Mouse (Mus musculus) megakaryocyte, embryonic 14.5 days (primary cell): ENCODE measurements at regions not wholly inside any gene's neighbourhood (a gene's known extent, or its start where the extent isn't known, plus 50 kb on each side); places are given as distances from the start of the nearest gene placed in this dataset.

ENCODE experiments used
- H3K27me3 ChIP-seq: replicated peaks from 2 replicates; pipeline ENCODE3; 2012; ENCODE audit warnings: inconsistent platforms
- H3K36me3 ChIP-seq: replicated peaks from 2 replicates; pipeline ENCODE3; 2012; ENCODE audit warnings: low read length, inconsistent platforms, mixed read lengths
- H3K4me1 ChIP-seq: 2 replicates; pipeline ENCODE4 v1.6.1; 2012; ENCODE audit warnings: inconsistent platforms
- H3K4me3 ChIP-seq: replicated peaks from 2 replicates; pipeline ENCODE3; 2012; ENCODE audit warnings: moderate library complexity, mild to moderate bottlenecking, inconsistent platforms
- H3K9me3 ChIP-seq: 2 replicates; pipeline ENCODE4 v1.6.1; 2012; ENCODE audit warnings: inconsistent platforms
- FLI1 ChIP-seq: IDR thresholded peaks from 2 replicates; pipeline ENCODE4 v1.6.1; 2012; ENCODE audit warnings: low read length, inconsistent platforms, mixed read lengths
- GATA1 ChIP-seq: IDR thresholded peaks from 3 replicates; pipeline ENCODE4 v1.6.1; 2012; ENCODE audit warnings: mixed read lengths, low read length, inconsistent platforms, borderline replicate concordance

DNA sequence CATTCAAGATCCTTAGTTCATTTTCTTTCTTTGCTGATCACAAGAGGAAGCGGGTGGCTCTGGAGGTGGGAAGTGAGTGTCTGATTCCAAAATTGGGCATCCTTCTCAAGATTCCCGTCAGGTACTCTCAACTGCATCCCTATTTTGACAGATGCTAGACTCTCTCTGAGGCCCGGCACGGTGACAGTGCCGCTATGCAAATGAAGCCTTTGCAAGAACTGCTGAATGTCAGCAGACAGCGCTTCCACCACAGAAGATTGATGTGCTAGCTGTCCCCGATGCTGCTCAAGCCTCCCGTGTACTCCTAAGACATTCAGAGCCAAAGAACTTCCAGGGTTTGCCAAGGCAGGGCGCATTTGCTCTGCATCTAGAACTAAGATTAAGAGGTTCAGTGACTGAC lies 50.9 kb upstream of the Cpne4 start:
- H3K36me3 ChIP-seq: no peaks in the 10 kb centered on the region
- TF ChIP-seq FLI1 (no peak), GATA1 (no peak)
- H3K27me3 ChIP-seq: no peaks in the 10 kb centered on the region
- no peak overlapping the region for H3K4me3 ChIP-seq
- no peaks in the 10 kb centered on the region for H3K4me1 ChIP-seq
- peaks cover 15% of the 10 kb centered on the region; the same call in 1 of the 2 replicates for H3K9me3 ChIP-seq

DNA sequence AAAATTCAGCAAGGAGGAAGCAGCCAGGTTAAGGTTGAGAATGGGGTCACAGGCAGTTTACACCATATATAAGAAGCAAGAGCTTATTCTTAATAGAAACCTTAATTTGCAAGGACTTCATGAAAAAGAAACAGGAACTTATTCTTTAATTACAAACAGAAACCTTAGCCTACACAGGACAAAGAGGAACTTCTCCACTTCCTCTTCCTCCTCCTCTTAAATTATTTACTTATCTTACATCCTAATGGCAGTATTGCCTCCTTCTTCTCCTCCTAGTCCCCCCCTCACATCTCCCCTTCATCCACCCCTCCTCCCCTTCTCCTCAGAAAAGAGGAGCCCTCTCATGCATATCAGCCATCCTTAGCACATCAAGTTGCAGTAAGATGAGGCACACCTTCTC lies 56.4 kb upstream of the Cpne4 start:
- no peaks in the 10 kb centered on the region for H3K27me3 ChIP-seq
- H3K9me3 ChIP-seq: 0 out of 2 replicates have a peak, but pooled peaks cover 10% of the 10 kb centered on the region
- no peaks in the 10 kb centered on the region for H3K36me3 ChIP-seq
- no peak overlapping the region for H3K4me3 ChIP-seq
- no peak for TF ChIP-seq FLI1
- no peaks in the 10 kb centered on the region for H3K4me1 ChIP-seq

DNA sequence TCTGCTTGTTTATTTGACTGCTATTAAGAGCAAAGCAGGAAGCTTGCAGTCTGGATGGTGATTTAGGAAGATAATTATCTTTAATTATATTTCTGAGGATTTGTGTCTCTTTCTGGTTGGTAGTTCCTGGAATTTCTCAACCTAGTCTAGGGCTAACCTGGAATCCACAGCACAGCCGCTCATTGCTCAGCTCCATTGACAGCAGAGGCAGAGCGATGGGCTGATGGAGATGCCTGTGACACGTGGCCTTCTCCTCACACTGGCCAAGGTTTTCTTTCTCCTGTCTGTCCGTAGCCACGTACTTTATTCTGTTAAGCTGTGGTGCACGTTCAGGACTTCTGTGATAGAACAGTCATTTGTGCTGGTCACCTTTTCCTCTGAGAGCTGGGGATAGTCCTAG lies 57.7 kb upstream of the Cpne4 start:
- Histone ChIP-seq H3K36me3 (no peaks in the 10 kb centered on the region), H3K9me3 (0 out of 2 replicates have a peak, but pooled peaks cover 4% of the 10 kb centered on the region), H3K4me1 (no peaks in the 10 kb centered on the region), H3K4me3 (no peak overlapping the region), H3K27me3 (no peaks in the 10 kb centered on the region)
- TF ChIP-seq GATA1 (no peak), FLI1 (no peak)

DNA sequence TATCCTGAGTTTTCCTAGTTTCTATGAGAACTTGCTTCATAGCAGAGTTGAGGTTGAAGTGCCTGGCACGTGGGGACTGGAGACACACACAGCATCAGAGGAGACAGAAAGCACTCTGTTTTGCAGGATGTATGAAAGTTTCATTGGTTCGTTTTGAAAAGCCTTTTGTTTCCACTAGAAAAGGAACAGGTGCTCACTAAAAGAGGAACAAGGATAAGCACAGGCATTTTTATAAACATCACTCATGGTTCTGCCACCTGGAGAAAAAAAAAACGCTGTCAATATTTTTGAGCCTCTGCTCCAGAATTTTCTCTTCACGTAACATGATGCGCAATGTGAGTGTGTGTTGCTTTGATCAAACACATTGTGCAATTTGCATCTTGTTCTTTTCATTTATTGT lies 64.6 kb upstream of the Cpne4 start:
- TF ChIP-seq GATA1: no peak
- no peak for TF ChIP-seq FLI1

DNA sequence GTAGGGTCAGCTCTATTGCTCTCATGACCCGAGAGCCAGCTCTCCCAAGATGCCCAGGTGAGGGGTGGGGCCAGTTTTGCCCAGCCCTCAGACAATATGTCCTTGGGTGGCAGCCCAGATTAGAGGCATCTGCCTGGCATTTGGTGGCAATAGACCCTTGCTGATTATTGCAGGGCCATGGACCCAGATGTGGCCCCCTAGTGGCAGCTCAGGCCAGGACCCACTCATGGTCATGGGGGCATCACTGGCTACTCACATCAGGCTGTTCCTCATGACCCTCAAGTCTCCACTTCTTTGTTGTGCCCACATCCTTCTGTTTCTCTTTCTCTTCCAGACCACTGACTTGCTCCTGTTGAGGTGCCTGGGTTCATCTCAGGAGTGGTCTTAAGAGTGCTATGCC lies 66.4 kb upstream of the Cpne4 start:
- Histone ChIP-seq H3K4me1 (no peaks in the 10 kb centered on the region), H3K36me3 (no peaks in the 10 kb centered on the region), H3K9me3 (peaks cover 9% of the 10 kb centered on the region), H3K4me3 (no peak overlapping the region), H3K27me3 (no peaks in the 10 kb centered on the region)
- TF ChIP-seq GATA1 (no peak), FLI1 (no peak)

More for the DNA sequence above, 64.6 kb upstream of the Cpne4 start:
- Histone ChIP-seq H3K4me1 (no peaks in the 10 kb centered on the region), H3K27me3 (no peaks in the 10 kb centered on the region), H3K9me3 (peaks cover 9% of the 10 kb centered on the region), H3K4me3 (no peak overlapping the region), H3K36me3 (no peaks in the 10 kb centered on the region)

DNA sequence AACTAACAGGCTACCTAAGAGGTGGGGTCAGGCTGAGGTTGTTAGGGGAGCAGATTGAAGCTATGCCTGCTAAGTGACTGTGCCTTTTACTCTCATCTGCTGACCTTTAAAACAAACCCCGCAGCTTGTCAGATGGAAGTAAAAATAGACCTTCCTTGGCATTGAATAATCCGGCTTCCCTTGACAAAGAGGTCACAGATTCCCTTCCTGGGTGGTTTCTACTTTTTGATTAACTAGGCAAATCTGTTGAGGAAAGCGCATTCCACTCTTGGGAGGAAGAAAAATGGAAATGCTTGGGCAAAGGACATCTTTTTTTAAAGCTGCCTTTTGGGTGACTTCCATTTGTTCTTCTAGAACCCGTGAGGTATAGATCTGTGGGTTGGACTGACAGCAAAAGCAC lies 72.3 kb upstream of the Cpne4 start:
- no peak for TF ChIP-seq GATA1
- TF ChIP-seq FLI1: no peak
- peaks cover under 1% of the 10 kb centered on the region; the same call in 1 of the 2 replicates for H3K9me3 ChIP-seq
- H3K27me3 ChIP-seq: no peaks in the 10 kb centered on the region
- no peaks in the 10 kb centered on the region for H3K36me3 ChIP-seq
- H3K4me3 ChIP-seq: no peak overlapping the region
- H3K4me1 ChIP-seq: no peaks in the 10 kb centered on the region

DNA sequence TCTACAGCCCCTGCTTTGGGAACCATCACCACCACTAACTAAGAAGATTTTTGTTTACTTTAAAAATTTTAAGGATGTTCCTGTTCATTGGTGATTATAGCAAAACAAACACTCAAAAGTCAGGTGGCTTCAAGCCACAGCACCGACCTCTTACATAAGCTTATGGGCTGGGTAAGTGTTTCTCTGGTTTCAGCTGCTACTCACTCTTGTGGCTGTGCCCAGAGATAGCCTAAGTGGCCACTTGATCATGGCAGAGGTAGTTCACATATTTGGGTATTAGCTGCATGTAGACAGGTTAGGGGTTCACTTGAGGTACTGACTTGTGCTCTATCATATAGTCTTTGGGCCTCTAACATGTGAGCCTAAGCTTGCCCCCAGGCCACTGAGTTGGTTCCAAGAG lies 79.8 kb upstream of the Cpne4 start:
- no peaks in the 10 kb centered on the region for H3K36me3 ChIP-seq
- H3K4me3 ChIP-seq: no peak overlapping the region
- H3K27me3 ChIP-seq: no peaks in the 10 kb centered on the region
- no peaks in the 10 kb centered on the region for H3K4me1 ChIP-seq
- TF ChIP-seq FLI1 (no peak), GATA1 (no peak)
- H3K9me3 ChIP-seq: no peaks in the 10 kb centered on the region

DNA sequence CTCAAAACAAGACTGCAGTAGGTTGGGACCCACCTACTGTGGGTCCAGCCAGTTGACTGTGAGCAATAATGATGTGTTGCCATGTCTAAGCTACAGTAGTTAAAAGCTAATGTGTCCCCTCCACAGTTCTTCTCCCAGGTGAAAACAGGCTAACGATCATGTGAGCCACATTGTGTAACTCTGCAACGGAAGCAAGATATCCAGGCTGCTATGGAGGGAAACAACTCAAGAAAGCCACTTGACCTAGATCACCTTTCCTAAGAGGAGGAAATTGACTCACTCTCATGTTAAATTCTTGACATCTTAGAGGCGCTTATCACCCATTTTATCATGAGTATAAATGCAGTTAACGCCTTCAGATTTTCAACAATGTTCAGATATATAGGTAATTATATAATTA lies 83.4 kb upstream of the Cpne4 start:
- Histone ChIP-seq H3K4me3 (no peak overlapping the region), H3K4me1 (no peaks in the 10 kb centered on the region), H3K9me3 (no peaks in the 10 kb centered on the region), H3K36me3 (no peaks in the 10 kb centered on the region), H3K27me3 (no peaks in the 10 kb centered on the region)
- no peak for TF ChIP-seq GATA1
- no peak for TF ChIP-seq FLI1

DNA sequence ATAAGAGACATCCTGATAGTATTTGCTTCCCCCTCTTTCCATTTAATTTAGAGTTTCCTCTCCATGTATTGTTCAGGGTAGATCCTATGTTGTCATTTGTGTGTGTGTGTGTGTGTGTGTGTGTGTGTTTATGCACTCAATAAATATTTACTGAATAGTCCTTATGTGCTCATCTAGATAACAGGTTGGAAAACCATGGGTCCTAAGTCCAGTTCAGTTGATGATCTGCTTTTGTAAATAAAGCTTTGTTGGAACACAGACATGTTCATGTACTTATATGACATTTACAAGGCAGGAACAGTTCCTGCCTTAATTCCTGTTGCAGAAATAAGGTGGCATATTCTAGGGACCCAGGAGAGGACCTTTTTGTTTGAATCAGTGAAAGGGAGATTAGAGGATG lies 87.0 kb upstream of the Cpne4 start:
- no peaks in the 10 kb centered on the region for H3K27me3 ChIP-seq
- no peaks in the 10 kb centered on the region for H3K9me3 ChIP-seq
- TF ChIP-seq FLI1 (no peak), GATA1 (no peak)
- H3K4me1 ChIP-seq: no peaks in the 10 kb centered on the region
- H3K36me3 ChIP-seq: no peaks in the 10 kb centered on the region
- H3K4me3 ChIP-seq: no peak overlapping the region

DNA sequence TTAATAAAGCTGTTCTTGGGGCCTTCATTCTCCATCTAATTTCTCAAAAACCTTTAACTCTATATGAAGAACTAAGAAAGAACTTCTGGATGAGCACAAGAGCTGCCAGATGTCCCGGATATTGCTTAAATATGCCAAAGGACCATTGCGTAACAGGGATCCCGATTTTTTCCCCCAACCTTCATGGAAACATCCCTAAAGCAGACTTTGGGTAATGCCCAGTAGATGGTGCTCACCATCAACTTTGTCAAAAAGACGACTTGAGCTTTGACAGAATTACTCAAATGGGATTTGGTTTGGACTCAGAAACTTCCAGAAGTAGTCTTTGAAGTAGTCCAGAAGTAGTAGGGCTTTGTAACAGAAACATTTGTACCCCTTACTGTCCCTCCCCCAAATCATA lies 89.5 kb upstream of the Cpne4 start:
- H3K27me3 ChIP-seq: no peaks in the 10 kb centered on the region
- no peaks in the 10 kb centered on the region for H3K4me1 ChIP-seq
- TF ChIP-seq FLI1: no peak
- no peak for TF ChIP-seq GATA1

DNA sequence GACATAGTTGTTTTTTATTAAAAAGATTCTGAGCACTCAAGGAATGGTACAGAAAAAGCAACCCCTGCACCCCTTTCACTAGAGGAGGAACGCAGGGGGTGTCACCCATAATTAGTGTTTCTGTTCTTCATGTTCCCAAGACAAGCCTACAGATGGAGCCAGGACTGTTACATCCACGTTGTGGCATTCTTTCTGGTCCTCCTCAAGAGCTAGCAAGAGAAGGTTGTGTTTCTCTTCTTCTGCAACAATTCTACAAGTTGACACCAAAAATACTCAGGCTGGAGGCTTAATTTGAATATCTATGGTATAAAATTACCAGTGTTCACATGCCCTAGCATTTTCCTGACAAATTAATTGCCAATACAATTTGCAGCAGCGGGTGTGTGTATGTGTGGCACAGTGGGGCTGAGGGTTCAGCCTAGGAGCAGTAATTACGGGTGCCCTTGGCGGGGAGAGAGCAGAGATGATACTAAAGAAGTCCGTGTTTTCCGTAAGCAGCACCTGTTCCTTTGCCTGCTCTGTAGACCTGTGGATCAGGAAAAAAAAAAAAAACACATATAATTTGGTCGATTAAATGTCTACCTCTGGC lies 98.4 kb upstream of the Cpne4 start:
- TF ChIP-seq FLI1 (no peak), GATA1 (no peak)
- Histone ChIP-seq H3K27me3 (no peaks in the 10 kb centered on the region), H3K4me1 (no peaks in the 10 kb centered on the region), H3K4me3 (no peak overlapping the region), H3K9me3 (no peaks in the 10 kb centered on the region; the same call in none of the 2 replicates), H3K36me3 (no peaks in the 10 kb centered on the region)

More for the DNA sequence above, 89.5 kb upstream of the Cpne4 start:
- no peaks in the 10 kb centered on the region for H3K36me3 ChIP-seq
- no peak overlapping the region for H3K4me3 ChIP-seq
- no peaks in the 10 kb centered on the region for H3K9me3 ChIP-seq
